Mouse (Mus musculus): ENCODE data around the gene Pfdn4. TPM values are rescaled to one million over a fixed set of nuclear protein-coding genes. Genes with fewer than 3 reads are reported as not detected.

The Pfdn4 gene
- polyA plus RNA-seq, 1 experiment from 2014 or later = 56.4 TPM

GRCm38 (mm10) chr2:170544159-170544558 is 47.9 kb downstream of the Pfdn4 start:
- no peaks in the 10 kb centered on the region for H3K9me3 ChIP-seq (ENCODE audit: low read length)
- no peaks in the 10 kb centered on the region for H3K36me3 ChIP-seq (ENCODE audit: insufficient read depth, low read length)
- H3K4me2 ChIP-seq (replicated peaks; ENCODE audit: low read depth, low read length) = no peak overlapping the region
- no peaks in the 10 kb centered on the region for H3K27me3 ChIP-seq (ENCODE audit: insufficient read depth, low read length)
- H3K4me3 ChIP-seq (ENCODE audit: low read length) = no peak overlapping the region
- 65% methylated on average over 3 of the region's 3 CpGs for WGBS
- no peak overlapping the region for H3K9ac ChIP-seq (replicated peaks; ENCODE audit: low read length)
- ATAC-seq (ENCODE audit: low FRiP score, low TSS enrichment) = no peak
- H3K27ac ChIP-seq (ENCODE audit: low read length) = no peak overlapping the region
- H3K4me1 ChIP-seq (ENCODE audit: insufficient read depth, low read length) = peaks cover 25% of the 10 kb centered on the region

GRCm38 (mm10) chr2:170544950-170545349 is 48.7 kb downstream of the Pfdn4 start:
- peak overlapping the region; percentile 51 for H3K27ac ChIP-seq (ENCODE audit: low read length)
- no peak overlapping the region for H3K4me2 ChIP-seq (replicated peaks; ENCODE audit: low read depth, low read length)
- peaks cover 30% of the 10 kb centered on the region for H3K4me1 ChIP-seq (ENCODE audit: insufficient read depth, low read length)
- no peak overlapping the region for H3K4me3 ChIP-seq (ENCODE audit: low read length)
- ATAC-seq (ENCODE audit: low FRiP score, low TSS enrichment) = no peak
- no peak overlapping the region for H3K9ac ChIP-seq (replicated peaks; ENCODE audit: low read length)
- H3K9me3 ChIP-seq (ENCODE audit: low read length) = no peaks in the 10 kb centered on the region
- H3K36me3 ChIP-seq (ENCODE audit: insufficient read depth, low read length) = no peaks in the 10 kb centered on the region
- WGBS = 68% methylated on average over 7 of the region's 7 CpGs
- no peaks in the 10 kb centered on the region for H3K27me3 ChIP-seq (ENCODE audit: insufficient read depth, low read length)

DNA sequence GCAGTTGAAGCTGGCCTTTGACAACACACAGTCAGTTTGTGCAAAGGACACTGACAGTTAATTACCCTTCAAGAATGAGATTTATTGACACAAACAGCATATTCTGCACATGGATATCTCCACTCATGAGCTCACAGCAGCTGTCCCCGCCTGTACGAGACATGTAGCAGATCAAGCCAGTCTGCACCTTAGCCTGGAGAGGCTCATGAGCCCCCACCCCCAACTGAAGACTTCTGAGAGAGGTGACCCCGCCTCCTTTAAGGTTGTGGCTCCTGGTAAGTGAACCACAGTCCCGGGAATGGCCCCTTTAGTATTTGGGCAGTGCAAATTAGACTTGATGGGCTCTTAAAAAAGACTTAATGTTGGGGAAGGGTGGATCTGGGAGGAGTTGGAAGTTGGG is 49.5 kb downstream of the Pfdn4 start:
- no peak overlapping the region for H3K4me2 ChIP-seq (replicated peaks; ENCODE audit: low read depth, low read length)
- H3K27me3 ChIP-seq (ENCODE audit: insufficient read depth, low read length) = no peaks in the 10 kb centered on the region
- H3K27ac ChIP-seq (ENCODE audit: low read length) = no peak overlapping the region
- H3K9ac ChIP-seq (replicated peaks; ENCODE audit: low read length) = no peak overlapping the region
- no peaks in the 10 kb centered on the region for H3K36me3 ChIP-seq (ENCODE audit: insufficient read depth, low read length)
- peaks cover 31% of the 10 kb centered on the region for H3K4me1 ChIP-seq (ENCODE audit: insufficient read depth, low read length)
- WGBS = 40% methylated on average over 4 of the region's 4 CpGs
- H3K4me3 ChIP-seq (ENCODE audit: low read length) = no peak overlapping the region
- no peaks in the 10 kb centered on the region for H3K9me3 ChIP-seq (ENCODE audit: low read length)
- no peak for ATAC-seq (ENCODE audit: low FRiP score, low TSS enrichment)

DNA sequence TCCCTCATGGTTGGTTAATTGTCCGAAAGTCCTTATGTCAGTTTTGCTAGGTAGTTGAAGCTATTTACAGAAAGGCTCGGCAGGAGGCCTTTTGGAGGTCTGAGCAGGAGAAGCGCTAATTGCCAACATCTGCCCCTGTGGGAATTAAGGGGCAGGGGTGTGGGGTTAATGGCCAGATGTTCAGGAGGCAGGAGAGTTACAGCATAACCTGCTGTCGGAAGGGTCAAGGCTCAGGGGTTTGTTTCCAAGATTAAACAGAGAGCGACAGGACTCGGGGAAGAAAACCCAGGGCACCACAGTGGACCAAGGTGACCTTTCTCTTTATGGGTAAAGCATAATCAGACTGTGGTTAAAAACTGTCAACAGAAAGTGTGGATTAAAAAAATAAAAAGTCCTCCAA is 51.3 kb downstream of the Pfdn4 start:
- no peak overlapping the region for H3K4me3 ChIP-seq (ENCODE audit: low read length)
- peak overlapping the region; percentile 22; the same call in 1 of the 2 replicates for H3K27ac ChIP-seq (ENCODE audit: low read length)
- peaks cover 35% of the 10 kb centered on the region for H3K4me1 ChIP-seq (ENCODE audit: insufficient read depth, low read length)
- H3K27me3 ChIP-seq (ENCODE audit: insufficient read depth, low read length) = no peaks in the 10 kb centered on the region
- no peak overlapping the region for H3K4me2 ChIP-seq (replicated peaks; ENCODE audit: low read depth, low read length)
- no peaks in the 10 kb centered on the region for H3K36me3 ChIP-seq (ENCODE audit: insufficient read depth, low read length)
- no peak for ATAC-seq (ENCODE audit: low FRiP score, low TSS enrichment)
- 15% methylated on average over 6 of the region's 6 CpGs for WGBS
- no peak overlapping the region for H3K9ac ChIP-seq (replicated peaks; ENCODE audit: low read length)
- H3K9me3 ChIP-seq (ENCODE audit: low read length) = no peaks in the 10 kb centered on the region

DNA sequence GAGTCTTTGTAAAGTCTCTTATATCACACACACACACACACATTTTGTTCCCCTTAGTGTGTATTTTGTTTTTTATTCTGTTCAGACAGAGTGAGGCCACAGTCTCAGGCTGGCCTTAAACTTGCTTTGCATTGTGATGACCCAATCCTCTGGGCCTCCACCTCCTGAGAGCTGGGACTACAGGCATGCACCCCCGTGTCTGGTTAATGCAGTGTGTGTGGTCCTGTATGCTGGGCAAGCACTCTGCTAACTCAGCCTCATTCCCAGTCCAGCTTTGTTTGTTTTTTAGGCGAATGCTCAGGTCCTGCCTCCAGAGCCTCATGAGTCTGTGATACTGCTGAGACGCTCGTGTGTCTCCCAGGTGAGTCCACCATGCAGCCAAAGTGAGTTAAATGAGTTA is 51.8 kb downstream of the Pfdn4 start:
- H3K4me1 ChIP-seq (ENCODE audit: insufficient read depth, low read length) = peaks cover 35% of the 10 kb centered on the region
- no peak for ATAC-seq (ENCODE audit: low FRiP score, low TSS enrichment)
- no peaks in the 10 kb centered on the region for H3K9me3 ChIP-seq (ENCODE audit: low read length)
- no peaks in the 10 kb centered on the region for H3K36me3 ChIP-seq (ENCODE audit: insufficient read depth, low read length)
- no peak overlapping the region for H3K4me3 ChIP-seq (ENCODE audit: low read length)
- peak overlapping the region; percentile 22; the same call in 1 of the 2 replicates for H3K27ac ChIP-seq (ENCODE audit: low read length)
- no peak overlapping the region for H3K4me2 ChIP-seq (replicated peaks; ENCODE audit: low read depth, low read length)
- no peaks in the 10 kb centered on the region for H3K27me3 ChIP-seq (ENCODE audit: insufficient read depth, low read length)
- H3K9ac ChIP-seq (replicated peaks; ENCODE audit: low read length) = no peak overlapping the region
- WGBS = 31% methylated on average over 4 of the region's 4 CpGs

DNA sequence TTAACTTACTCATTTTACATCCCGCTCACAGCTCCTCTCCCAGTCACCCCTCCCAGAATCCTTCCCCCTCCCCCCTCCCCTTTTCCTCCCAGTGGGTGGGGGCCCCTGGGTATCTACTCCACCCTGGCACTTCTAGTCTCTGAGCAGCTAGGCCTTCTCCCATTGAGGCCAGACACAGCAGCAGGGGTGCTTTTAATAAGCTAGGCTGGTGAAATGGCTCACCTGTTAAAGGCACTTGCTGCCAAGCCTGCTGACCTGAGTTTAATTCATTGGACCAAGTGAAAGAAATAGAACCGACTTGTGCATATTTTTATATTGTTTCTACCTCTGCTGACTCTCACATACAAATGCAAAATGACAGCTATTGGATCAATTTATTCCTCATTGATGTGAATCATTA is 52.9 kb downstream of the Pfdn4 start:
- H3K4me1 ChIP-seq (ENCODE audit: insufficient read depth, low read length) = peaks cover 35% of the 10 kb centered on the region
- H3K36me3 ChIP-seq (ENCODE audit: insufficient read depth, low read length) = no peaks in the 10 kb centered on the region
- ATAC-seq (ENCODE audit: low FRiP score, low TSS enrichment) = no peak
- H3K9ac ChIP-seq (replicated peaks; ENCODE audit: low read length) = no peak overlapping the region
- no peak overlapping the region for H3K4me2 ChIP-seq (replicated peaks; ENCODE audit: low read depth, low read length)
- no peak overlapping the region for H3K27ac ChIP-seq (ENCODE audit: low read length)
- no peaks in the 10 kb centered on the region for H3K27me3 ChIP-seq (ENCODE audit: insufficient read depth, low read length)
- no peak overlapping the region for H3K4me3 ChIP-seq (ENCODE audit: low read length)
- WGBS = 83% methylated on average over 2 of the region's 2 CpGs
- no peaks in the 10 kb centered on the region for H3K9me3 ChIP-seq (ENCODE audit: low read length)

DNA sequence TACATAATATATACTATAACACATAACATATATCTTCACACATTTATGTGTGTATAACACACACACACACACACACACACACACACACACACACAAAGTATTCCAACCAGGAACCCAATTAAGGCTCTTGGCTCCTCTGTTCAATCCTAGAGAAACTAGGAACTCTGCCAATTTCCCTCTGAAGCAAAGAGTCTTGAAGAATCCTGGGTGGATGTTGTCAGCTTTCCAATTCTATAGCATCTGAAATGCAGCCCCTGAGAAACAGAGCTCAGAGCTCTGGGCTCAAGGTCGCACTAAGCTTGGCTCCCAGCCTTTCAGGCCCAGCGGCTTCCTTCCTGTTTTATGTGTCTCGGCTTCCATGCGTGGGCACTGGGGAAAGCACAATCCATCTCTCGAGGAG is 54.0 kb downstream of the Pfdn4 start:
- WGBS = 19% methylated on average over 5 of the region's 5 CpGs
- no peak overlapping the region for H3K9ac ChIP-seq (replicated peaks; ENCODE audit: low read length)
- no peaks in the 10 kb centered on the region for H3K27me3 ChIP-seq (ENCODE audit: insufficient read depth, low read length)
- no peak overlapping the region for H3K27ac ChIP-seq (ENCODE audit: low read length)
- peaks cover 34% of the 10 kb centered on the region for H3K4me1 ChIP-seq (ENCODE audit: insufficient read depth, low read length)
- ATAC-seq (ENCODE audit: low FRiP score, low TSS enrichment) = peak; percentile 27; the same call in 1 of the 2 replicates
- no peak overlapping the region for H3K4me3 ChIP-seq (ENCODE audit: low read length)
- H3K9me3 ChIP-seq (ENCODE audit: low read length) = no peaks in the 10 kb centered on the region
- no peak overlapping the region for H3K4me2 ChIP-seq (replicated peaks; ENCODE audit: low read depth, low read length)
- H3K36me3 ChIP-seq (ENCODE audit: insufficient read depth, low read length) = no peaks in the 10 kb centered on the region

DNA sequence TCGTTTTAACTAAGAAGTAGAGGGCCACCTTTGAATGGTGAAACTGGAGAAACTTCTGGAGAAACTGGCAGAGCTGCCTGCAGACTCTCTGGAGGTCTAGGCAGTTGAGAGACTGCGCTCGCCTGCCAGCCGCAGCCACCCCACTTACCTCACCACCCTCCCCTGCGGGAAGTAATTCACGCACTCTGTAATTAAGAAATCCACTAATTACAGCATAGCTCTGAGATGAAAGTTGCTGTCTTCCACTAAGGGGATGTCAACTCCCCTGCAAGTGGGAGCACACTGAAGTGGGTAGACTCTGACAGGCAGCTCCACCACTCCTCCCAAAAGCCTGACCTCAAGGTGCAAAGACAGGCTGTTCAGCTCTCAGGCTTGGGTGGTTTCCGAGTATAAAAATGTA is 55.9 kb downstream of the Pfdn4 start:
- ATAC-seq (ENCODE audit: low FRiP score, low TSS enrichment) = no peak
- 47% methylated on average over 7 of the region's 7 CpGs for WGBS
- no peak overlapping the region for H3K4me3 ChIP-seq (ENCODE audit: low read length)

GRCm38 (mm10) chr2:170563956-170564855 is 68.0 kb downstream of the Pfdn4 start:
- H3K27ac ChIP-seq (ENCODE audit: low read length) = no peak overlapping the region
- WGBS = 77% methylated on average over 15 of the region's 15 CpGs
- no peaks in the 10 kb centered on the region for H3K27me3 ChIP-seq (ENCODE audit: insufficient read depth, low read length)

More for the DNA sequence above, 55.9 kb downstream of the Pfdn4 start:
- H3K4me2 ChIP-seq (replicated peaks; ENCODE audit: low read depth, low read length) = no peak overlapping the region
- H3K36me3 ChIP-seq (ENCODE audit: insufficient read depth, low read length) = no peaks in the 10 kb centered on the region
- no peaks in the 10 kb centered on the region for H3K9me3 ChIP-seq (ENCODE audit: low read length)
- no peak overlapping the region for H3K27ac ChIP-seq (ENCODE audit: low read length)
- no peaks in the 10 kb centered on the region for H3K27me3 ChIP-seq (ENCODE audit: insufficient read depth, low read length)
- no peak overlapping the region for H3K9ac ChIP-seq (replicated peaks; ENCODE audit: low read length)
- H3K4me1 ChIP-seq (ENCODE audit: insufficient read depth, low read length) = peaks cover 29% of the 10 kb centered on the region

DNA sequence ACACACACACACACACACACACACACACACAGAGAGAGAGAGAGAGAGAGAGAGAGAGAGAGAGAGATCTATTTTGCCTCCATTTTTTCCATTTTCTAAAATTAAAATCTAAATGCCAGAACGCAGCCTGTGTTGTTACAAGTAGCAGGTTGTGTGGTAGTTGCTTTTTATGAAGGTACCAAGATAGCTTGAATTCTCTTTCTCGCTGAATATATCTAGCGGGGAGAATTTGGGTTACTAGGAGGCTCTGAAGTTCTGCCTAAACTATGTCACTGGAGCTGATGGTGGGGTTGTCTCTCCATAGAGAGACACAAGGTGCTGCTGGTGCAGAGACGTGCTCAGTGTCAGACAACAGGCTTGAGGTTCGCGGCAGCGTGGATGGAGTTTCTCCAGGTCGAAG is 68.8 kb downstream of the Pfdn4 start:
- H3K4me2 ChIP-seq (replicated peaks; ENCODE audit: low read depth, low read length) = no peak overlapping the region
- H3K27me3 ChIP-seq (ENCODE audit: insufficient read depth, low read length) = no peaks in the 10 kb centered on the region
- H3K27ac ChIP-seq (ENCODE audit: low read length) = no peak overlapping the region
- H3K4me3 ChIP-seq (ENCODE audit: low read length) = no peak overlapping the region
- ATAC-seq (ENCODE audit: low FRiP score, low TSS enrichment) = no peak
- H3K4me1 ChIP-seq (ENCODE audit: insufficient read depth, low read length) = 0 out of 2 replicates have a peak, but pooled peaks cover 3% of the 10 kb centered on the region
- no peaks in the 10 kb centered on the region for H3K9me3 ChIP-seq (ENCODE audit: low read length)
- no peak overlapping the region for H3K9ac ChIP-seq (replicated peaks; ENCODE audit: low read length)
- H3K36me3 ChIP-seq (ENCODE audit: insufficient read depth, low read length) = no peaks in the 10 kb centered on the region
- WGBS = 88% methylated on average over 8 of the region's 8 CpGs

More at GRCm38 (mm10) chr2:170563956-170564855, 68.0 kb downstream of the Pfdn4 start:
- H3K4me3 ChIP-seq (ENCODE audit: low read length) = no peak overlapping the region
- no peaks in the 10 kb centered on the region for H3K9me3 ChIP-seq (ENCODE audit: low read length)
- H3K36me3 ChIP-seq (ENCODE audit: insufficient read depth, low read length) = no peaks in the 10 kb centered on the region
- 0 out of 2 replicates have a peak, but pooled peaks cover 3% of the 10 kb centered on the region for H3K4me1 ChIP-seq (ENCODE audit: insufficient read depth, low read length)
- no peak for ATAC-seq (ENCODE audit: low FRiP score, low TSS enrichment)
- H3K9ac ChIP-seq (replicated peaks; ENCODE audit: low read length) = no peak overlapping the region
- no peak overlapping the region for H3K4me2 ChIP-seq (replicated peaks; ENCODE audit: low read depth, low read length)

Measured in kidney, embryonic 16.5 days (tissue).